Mouse (Mus musculus) gastrocnemius, postnatal 4 days (tissue): ENCODE results near the gene Larp1. TPM values are rescaled to one million over a fixed set of nuclear protein-coding genes. Genes with fewer than 3 reads are reported as not detected.
A peak's percentile ranks its signal among the peaks of the same experiment; 100 is the strongest.
"Not testable (repeated sequence)": the region's sequence is repeated elsewhere in the genome, so short reads cannot be mapped to it uniquely, and the experiment has no call there.

ENCODE experiments used
- DNase-seq, 2 experiments: peaks; one replicate each; pipeline ENCODE4 v3.0.0; 2021 to 2022; ENCODE audit warnings: low spot score in 2 of 2, mixed read lengths in 2 of 2
- total RNA-seq, 2 experiments: library from RNA; stranded (reverse); gene quantifications; 2 replicates each; pipeline ENCODE4 v1.2.3; 2021

The Larp1 gene
- total RNA-seq, 2 experiments from 2014 or later = 92.7 to 95.0 TPM

DNA sequence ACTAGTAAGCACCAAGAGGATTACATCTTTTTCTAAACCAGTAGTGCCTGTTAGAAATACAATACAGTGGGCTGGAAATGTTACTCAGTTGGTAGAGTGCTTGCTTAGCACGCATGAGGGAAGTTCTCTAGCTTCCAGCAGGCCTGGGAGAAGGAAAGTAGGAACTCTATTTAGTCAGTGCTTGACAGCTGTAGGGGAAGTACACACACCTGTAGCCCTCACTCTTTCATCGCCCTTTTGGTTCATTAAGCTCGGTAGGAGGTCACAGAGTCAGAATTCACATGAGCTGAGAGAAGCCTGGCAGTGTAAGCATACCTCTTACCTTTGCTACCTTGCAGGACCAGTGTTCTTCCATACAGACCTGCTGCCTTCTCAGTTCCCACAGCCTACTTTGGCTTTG is 17.5 kb downstream of the Larp1 start:
- DNase-seq = no peak

- no peak for DNase-seq
These were observed 18.0 kb downstream of the Larp1 start for GRCm38 (mm10) chr11:58026860-58027259.

- no peak for DNase-seq
These were observed 20.1 kb downstream of the Larp1 start for GRCm38 (mm10) chr11:58028981-58029380.

- no peak for DNase-seq
These were observed 21.0 kb downstream of the Larp1 start for GRCm38 (mm10) chr11:58029869-58030268.

DNA sequence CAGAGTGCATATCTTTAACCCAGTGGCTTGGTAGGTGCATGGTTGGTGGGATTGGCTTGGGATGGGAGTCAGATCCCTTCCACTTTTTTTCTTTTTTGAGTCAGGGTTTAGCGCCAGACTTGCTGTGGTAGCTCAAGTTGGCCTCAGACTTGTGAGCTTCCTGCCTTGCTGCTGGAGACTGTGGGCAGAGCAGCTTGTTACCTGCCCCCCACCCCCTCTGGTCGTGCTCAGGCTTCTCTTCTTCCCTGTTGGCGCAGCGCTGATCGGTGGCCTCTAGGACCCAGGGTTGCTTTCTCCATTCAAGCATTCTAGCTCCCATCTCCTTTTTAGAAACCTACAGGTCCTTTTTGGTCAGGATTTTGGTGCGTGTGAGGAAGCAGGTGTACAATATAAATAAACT is 22.3 kb downstream of the Larp1 start:
- DNase-seq = no peak

- DNase-seq = no peak
These were observed 24.8 kb downstream of the Larp1 start for GRCm38 (mm10) chr11:58033635-58034034.

DNA sequence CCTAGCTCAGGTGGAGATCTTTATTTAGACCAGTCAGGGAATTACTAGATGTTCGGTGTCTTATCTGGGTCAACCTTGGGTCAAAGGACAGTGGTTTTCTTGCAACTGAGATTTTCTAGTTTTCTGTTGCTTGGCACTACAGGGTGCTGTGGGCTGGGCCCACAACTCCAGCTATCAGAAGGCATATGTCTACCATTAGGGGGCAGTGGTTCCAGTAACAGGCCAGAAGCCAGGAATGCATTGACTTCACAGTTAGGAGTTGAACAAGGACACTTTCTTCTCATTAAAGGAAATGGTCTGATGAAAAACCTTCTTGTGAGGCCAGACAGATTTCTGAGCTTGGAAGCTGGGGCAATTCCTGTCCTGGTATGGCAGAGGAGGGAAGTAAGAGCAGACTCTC is 30.2 kb downstream of the Larp1 start:
- no peak for DNase-seq

- DNase-seq = no peak
These were observed 34.1 kb downstream of the Larp1 start for GRCm38 (mm10) chr11:58042861-58043431.

- no peak for DNase-seq
These were observed 37.6 kb downstream of the Larp1 start for GRCm38 (mm10) chr11:58046438-58046837.

DNA sequence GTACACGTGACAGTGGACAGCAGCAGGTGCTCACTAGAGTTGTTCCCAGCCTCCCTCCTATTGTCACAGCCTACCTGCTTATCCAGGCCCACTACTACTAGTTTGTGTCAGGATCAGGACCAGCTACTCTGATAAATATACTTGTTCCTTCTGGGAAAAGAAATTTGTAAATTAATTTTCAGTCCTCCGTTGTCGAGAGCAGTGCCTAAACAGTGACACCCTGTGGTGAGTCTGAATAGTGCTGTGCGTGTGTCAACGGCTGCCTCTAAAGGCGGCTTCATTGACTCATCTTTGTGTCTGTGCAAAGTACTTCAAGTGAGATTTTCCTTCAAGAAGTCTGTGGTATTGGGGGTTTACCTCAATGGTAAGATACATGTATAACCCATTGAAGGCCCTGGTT is 48.6 kb downstream of the Larp1 start:
- peak in 1 of 2 experiments; percentile 50 for DNase-seq

- DNase-seq = not testable (repeated sequence)
These were observed 50.9 kb downstream of the Larp1 start for GRCm38 (mm10) chr11:58059752-58060151.

- DNase-seq = not testable (repeated sequence)
These were observed 52.4 kb downstream of the Larp1 start for GRCm38 (mm10) chr11:58061218-58061617.

DNA sequence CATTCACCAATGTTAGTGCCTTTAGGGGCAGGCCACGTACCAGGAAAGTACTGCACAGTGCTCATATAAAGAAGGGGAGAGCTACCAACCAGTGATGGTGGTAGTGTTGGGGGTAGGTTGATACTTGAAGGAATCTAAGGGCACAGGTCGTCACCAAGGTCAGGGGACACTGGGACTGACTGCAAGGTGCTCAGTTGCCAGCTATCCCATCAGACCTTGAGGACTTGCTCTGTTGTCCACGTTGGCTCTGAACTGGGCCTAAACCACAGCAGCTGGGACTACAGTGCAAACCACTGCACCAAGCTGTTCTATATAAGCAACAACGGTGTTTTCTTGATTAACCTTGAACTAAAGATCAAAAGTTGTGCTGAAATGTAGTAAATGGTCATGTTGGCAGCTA is 53.7 kb downstream of the Larp1 start:
- DNase-seq = no peak

GRCm38 (mm10) chr11:58065025-58065424 is 56.2 kb downstream of the Larp1 start:
- no peak for DNase-seq

GRCm38 (mm10) chr11:58072978-58073377 is 64.1 kb downstream of the Larp1 start:
- no peak for DNase-seq

- no peak for DNase-seq
These were observed 68.4 kb downstream of the Larp1 start for GRCm38 (mm10) chr11:58077270-58077669.

- DNase-seq = no peak
These were observed 72.9 kb downstream of the Larp1 start for GRCm38 (mm10) chr11:58081716-58082115.

DNA sequence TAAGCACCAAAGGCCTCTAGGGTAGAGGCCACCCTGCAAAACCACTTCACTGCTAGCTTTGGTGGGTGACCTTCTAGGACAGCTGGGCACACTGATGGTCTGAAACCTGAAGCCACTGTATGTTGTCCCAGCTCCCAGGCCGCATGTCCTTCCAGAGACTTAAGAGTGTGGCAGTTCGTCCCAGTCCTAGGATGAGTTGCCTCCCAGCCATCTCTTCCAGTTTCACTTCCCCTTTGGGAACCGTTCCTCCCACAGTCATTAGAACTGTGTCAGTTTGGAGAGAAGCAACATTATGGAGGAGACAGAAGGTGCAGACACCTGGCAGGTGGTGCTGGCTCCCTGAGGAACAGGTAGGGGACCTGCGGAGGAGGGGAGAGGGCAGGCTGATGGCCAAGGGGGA is 83.7 kb downstream of the Larp1 start:
- DNase-seq = no peak

DNA sequence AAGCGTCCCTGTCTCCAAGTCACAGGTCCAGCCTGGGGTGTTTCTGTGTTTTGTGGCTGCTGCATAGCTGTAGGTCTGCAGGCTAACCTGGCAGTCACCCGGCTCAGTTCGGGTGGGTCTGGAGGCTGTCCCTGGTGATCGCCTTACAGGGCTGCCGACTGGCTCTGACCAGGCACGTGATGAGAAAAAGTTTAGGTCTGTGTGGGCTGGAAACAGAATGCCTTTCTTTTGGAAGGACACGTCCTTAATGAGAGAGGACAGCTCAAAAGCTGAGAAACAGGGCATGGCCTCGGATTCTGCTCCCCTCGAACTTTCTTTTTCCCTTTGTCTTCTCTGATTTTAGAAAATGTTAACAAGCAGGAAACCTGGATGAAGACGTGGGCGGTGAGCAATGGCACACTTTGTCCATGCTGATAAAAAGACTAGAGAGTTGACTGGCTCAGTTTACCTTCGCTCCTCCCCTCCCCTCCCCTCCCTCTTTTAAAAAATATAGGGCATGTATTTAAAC is 84.2 kb downstream of the Larp1 start, which contains the start of gene Gm12248:
Gene Gm12248 (minus strand): TSS at position 114 of the 508 bp plus-strand sequence.
- peak in 1 of 2 experiments; percentile 38 for DNase-seq

GRCm38 (mm10) chr11:58094766-58095165 is 85.9 kb downstream of the Larp1 start:
- DNase-seq = no peak

DNA sequence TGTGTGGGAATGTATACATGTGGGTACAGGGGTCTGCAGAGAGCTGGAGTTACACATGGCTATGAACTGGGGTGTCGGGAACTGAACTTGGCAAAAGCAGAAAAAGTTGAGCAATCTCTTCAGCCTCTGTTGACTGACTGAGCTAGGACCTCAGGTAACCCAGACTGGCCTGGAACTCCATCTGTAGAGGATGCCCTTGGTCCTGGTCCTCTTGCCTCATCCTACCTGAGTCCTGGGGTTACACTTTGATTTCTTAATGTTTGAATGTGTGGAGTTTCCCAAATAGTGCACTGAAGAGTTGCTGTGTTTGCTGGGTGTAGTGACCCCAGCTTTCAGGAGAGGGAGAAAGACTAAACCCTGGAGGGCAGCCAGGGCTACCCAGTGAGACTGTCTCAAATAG is 86.7 kb downstream of the Larp1 start:
- DNase-seq = no peak

- DNase-seq = no peak
These were observed 87.3 kb downstream of the Larp1 start for GRCm38 (mm10) chr11:58096160-58096559.
